Mouse (Mus musculus) forebrain, embryonic 11.5 days (tissue): Measurements from ENCODE around the gene Tanc2. TPM values are rescaled to one million over a fixed set of nuclear protein-coding genes. Genes with fewer than 3 reads are reported as not detected.

Experiments
- ATAC-seq: fragments of 200-750 bp; cut with Nextera tagmentation; replicated peaks from 2 replicates; pipeline ENCODE4 v1.8.0; 2017; ENCODE audit warnings: moderate TSS enrichment; ENCODE audit not compliant: low FRiP score
- DNase-seq: peaks from one replicate; pipeline ENCODE4 v3.0.0-alpha.2; 2017; ENCODE audit warnings: low spot score
- H3K27ac ChIP-seq: fragments of 300-500 bp; sonication (generic); 2 replicates; pipeline ENCODE4 v1.5.1; 2014; ENCODE audit warnings: low read depth, low read length
- H3K27me3 ChIP-seq: fragments of 300-500 bp; sonication (generic); 2 replicates; pipeline ENCODE4 v1.6.1; 2014; ENCODE audit warnings: mild to moderate bottlenecking, low read length, mixed read lengths; ENCODE audit not compliant: control insufficient read depth, insufficient read depth
- H3K36me3 ChIP-seq: fragments of 300-500 bp; sonication (generic); 2 replicates; pipeline ENCODE4 v1.6.1; 2014; ENCODE audit warnings: mild to moderate bottlenecking, low read length, moderate library complexity, mixed read lengths; ENCODE audit not compliant: control insufficient read depth, insufficient read depth
- H3K4me1 ChIP-seq: fragments of 300-500 bp; sonication (generic); replicated peaks from 2 replicates; pipeline ENCODE4 v1.6.1; 2014; ENCODE audit warnings: low read length, mixed read lengths; ENCODE audit not compliant: control insufficient read depth, insufficient read depth
- H3K4me2 ChIP-seq: fragments of 300-500 bp; sonication (generic); 2 replicates; pipeline ENCODE4 v1.6.1; 2014; ENCODE audit warnings: low read depth, mild to moderate bottlenecking, low read length, moderate library complexity, mixed read lengths; ENCODE audit not compliant: severe bottlenecking
- H3K4me3 ChIP-seq: fragments of 300-500 bp; sonication (generic); 2 replicates; pipeline ENCODE4 v1.5.1; 2014; ENCODE audit warnings: low read depth, low read length
- H3K9ac ChIP-seq: fragments of 300-500 bp; sonication (generic); 2 replicates; pipeline ENCODE4 v1.6.1; 2014; ENCODE audit warnings: low read length
- H3K9me3 ChIP-seq: fragments of 300-500 bp; sonication (generic); 2 replicates; pipeline ENCODE4 v1.6.1; 2016; ENCODE audit warnings: low read length, mixed read lengths; ENCODE audit not compliant: control insufficient read depth
- WGBS: fragments of 180-500 bp; shearing (Covaris S2); extraction: QIAGEN DNeasy Blood & Tissue Kit; methylation state at CpG from one replicate; pipeline ENCODE4 v1.1.7; 2014; 5-methylcytosine and 5-hydroxymethylcytosine counted together
- polyA plus RNA-seq: library from polyadenylated mRNA; unstranded; fragments of >200 nt; fragmentation: Nextera tagmentation; extraction: Ambion mirVana; gene quantifications from 2 replicates; pipeline ENCODE4 v1.2.1, GENCODE M21; 2014

The Tanc2 gene
- polyA plus RNA-seq, 1 experiment from 2014 or later = 13.9 TPM

- H3K27me3 ChIP-seq = peaks cover 21% of the 10 kb centered on the region
- H3K9ac ChIP-seq = peak within 1 kb of the TSS; percentile 55
- no peak within 1 kb of the TSS for H3K27ac ChIP-seq
- peak within 1 kb of the TSS; percentile 98 for H3K4me2 ChIP-seq
- ATAC-seq (peak; percentile 64), DNase-seq (peak; percentile 68)
- H3K9me3 ChIP-seq = no peaks in the 10 kb centered on the region
- under 1% methylated on average over 76 of the region's 76 CpGs for WGBS
- H3K4me1 ChIP-seq = 0 out of 2 replicates have a peak, but pooled peaks cover 3% of the 10 kb centered on the region
- no peaks in the 10 kb centered on the region for H3K36me3 ChIP-seq
- H3K4me3 ChIP-seq = peak within 1 kb of the TSS; percentile 50
Observed at GRCm38 (mm10) chr11:105967741-105968574, 378.2 kb downstream of the Tanc2 start, which contains the start of gene Ace. Ace (plus strand) TSS chr11:105967945.

GRCm38 (mm10) chr11:105968948-105969347 lies 379.2 kb downstream of the Tanc2 start:
- Histone ChIP-seq H3K4me2 (no peak overlapping the region), H3K36me3 (no peaks in the 10 kb centered on the region), H3K27ac (no peak overlapping the region), H3K9me3 (no peaks in the 10 kb centered on the region), H3K9ac (no peak overlapping the region), H3K27me3 (peaks cover 21% of the 10 kb centered on the region), H3K4me3 (no peak overlapping the region), H3K4me1 (0 out of 2 replicates have a peak, but pooled peaks cover 3% of the 10 kb centered on the region)
- WGBS = 47% methylated on average over 10 of the region's 10 CpGs
- no peak for DNase-seq
- no peak for ATAC-seq

DNA sequence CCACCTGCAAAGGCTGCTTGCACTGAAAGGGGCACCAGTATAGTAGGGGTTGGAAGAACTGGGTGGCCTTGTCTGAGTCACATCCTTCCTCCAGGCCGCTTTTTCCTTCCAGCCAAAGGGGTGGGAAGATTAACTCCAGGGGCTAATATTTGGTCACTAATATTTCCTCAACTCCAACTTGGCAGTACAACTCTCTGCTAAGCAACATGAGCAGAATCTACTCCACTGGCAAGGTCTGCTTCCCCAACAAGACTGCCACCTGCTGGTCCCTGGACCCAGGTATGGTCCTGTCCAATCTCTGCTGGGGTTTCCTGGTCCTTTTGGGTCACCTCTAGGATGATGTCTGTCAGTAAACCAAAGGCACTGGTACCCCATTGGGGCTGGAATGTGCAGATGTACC lies 379.7 kb downstream of the Tanc2 start:
- Histone ChIP-seq H3K27me3 (peaks cover 21% of the 10 kb centered on the region), H3K9me3 (no peaks in the 10 kb centered on the region), H3K9ac (no peak overlapping the region), H3K4me1 (0 out of 2 replicates have a peak, but pooled peaks cover 3% of the 10 kb centered on the region), H3K4me2 (no peak overlapping the region), H3K4me3 (no peak overlapping the region), H3K36me3 (no peaks in the 10 kb centered on the region), H3K27ac (no peak overlapping the region)
- ATAC-seq (no peak), DNase-seq (no peak)
- WGBS = 44% methylated on average over 1 of the region's 1 CpGs

- DNase-seq = no peak
- H3K9me3 ChIP-seq = no peaks in the 10 kb centered on the region
- no peak overlapping the region for H3K4me3 ChIP-seq
- no peak overlapping the region for H3K9ac ChIP-seq
- H3K4me2 ChIP-seq = no peak overlapping the region
- no peak overlapping the region for H3K27ac ChIP-seq
- H3K4me1 ChIP-seq = no peaks in the 10 kb centered on the region
- WGBS = 91% methylated on average over 6 of the region's 6 CpGs
- no peaks in the 10 kb centered on the region for H3K36me3 ChIP-seq
- no peaks in the 10 kb centered on the region for H3K27me3 ChIP-seq
- no peak for ATAC-seq
Observed at GRCm38 (mm10) chr11:105974593-105974992, 384.8 kb downstream of the Tanc2 start.

DNA sequence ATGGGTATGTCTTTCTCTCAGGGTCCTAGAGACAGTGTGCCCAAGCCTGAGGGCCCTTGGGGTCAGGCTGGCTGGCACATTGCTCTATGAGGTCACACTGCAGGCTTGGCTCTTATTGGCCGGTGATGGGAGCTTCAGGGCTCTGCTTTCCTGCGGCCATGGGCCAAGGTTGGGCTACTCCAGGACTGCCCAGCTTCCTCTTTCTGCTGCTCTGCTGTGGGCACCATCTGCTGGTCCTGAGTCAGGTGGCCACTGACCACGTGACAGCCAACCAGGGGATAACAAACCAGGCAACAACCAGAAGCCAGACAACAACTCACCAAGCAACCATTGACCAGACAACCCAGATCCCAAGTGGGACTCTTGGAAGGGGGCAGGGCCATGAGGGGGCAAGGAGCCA lies 385.3 kb downstream of the Tanc2 start:
- 80% methylated on average over 3 of the region's 3 CpGs for WGBS
- no peaks in the 10 kb centered on the region for H3K27me3 ChIP-seq
- DNase-seq = no peak

GRCm38 (mm10) chr11:105975636-105976035 lies 385.9 kb downstream of the Tanc2 start:
- no peak for ATAC-seq
- no peak for DNase-seq
- Histone ChIP-seq H3K27ac (no peak overlapping the region), H3K9me3 (no peaks in the 10 kb centered on the region), H3K4me2 (no peak overlapping the region), H3K36me3 (no peaks in the 10 kb centered on the region), H3K27me3 (no peaks in the 10 kb centered on the region), H3K4me3 (no peak overlapping the region), H3K4me1 (no peaks in the 10 kb centered on the region), H3K9ac (no peak overlapping the region)
- WGBS = 90% methylated on average over 5 of the region's 5 CpGs

More for the DNA sequence above, 385.3 kb downstream of the Tanc2 start:
- ATAC-seq = no peak
- Histone ChIP-seq H3K4me2 (no peak overlapping the region), H3K4me1 (no peaks in the 10 kb centered on the region), H3K4me3 (no peak overlapping the region), H3K36me3 (no peaks in the 10 kb centered on the region), H3K27ac (no peak overlapping the region), H3K9me3 (no peaks in the 10 kb centered on the region), H3K9ac (no peak overlapping the region)

DNA sequence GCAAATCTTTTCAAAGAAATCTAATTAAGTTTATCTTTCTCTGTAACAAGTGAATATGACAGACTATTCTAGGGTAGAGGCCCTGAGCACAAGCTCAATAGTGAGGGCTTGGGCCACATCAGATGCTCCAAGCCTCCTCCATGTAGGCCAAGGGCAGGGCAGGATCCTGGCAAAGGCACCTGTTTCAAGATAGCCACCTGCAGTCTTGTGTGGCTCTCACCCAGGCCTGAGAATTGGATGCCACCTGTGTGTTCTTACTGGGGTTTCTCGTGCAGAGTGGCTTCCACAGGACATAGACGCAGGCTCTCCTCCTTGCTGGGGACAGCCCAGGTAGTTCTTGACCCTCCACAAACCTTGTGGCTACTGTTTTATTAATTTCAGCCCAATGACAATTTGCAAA lies 388.4 kb downstream of the Tanc2 start:
- Histone ChIP-seq H3K27ac (no peak overlapping the region), H3K4me1 (no peaks in the 10 kb centered on the region), H3K27me3 (no peaks in the 10 kb centered on the region), H3K4me3 (no peak overlapping the region), H3K9ac (no peak overlapping the region), H3K36me3 (no peaks in the 10 kb centered on the region), H3K4me2 (no peak overlapping the region), H3K9me3 (no peaks in the 10 kb centered on the region)
- ATAC-seq = no peak
- WGBS = 89% methylated on average over 2 of the region's 2 CpGs
- DNase-seq = no peak

GRCm38 (mm10) chr11:105978634-105979033 lies 388.8 kb downstream of the Tanc2 start:
- WGBS = 73% methylated on average over 5 of the region's 5 CpGs

More at GRCm38 (mm10) chr11:105978634-105979033, 388.8 kb downstream of the Tanc2 start:
- Histone ChIP-seq H3K27me3 (no peaks in the 10 kb centered on the region), H3K4me2 (no peak overlapping the region), H3K36me3 (no peaks in the 10 kb centered on the region), H3K9ac (no peak overlapping the region), H3K4me3 (no peak overlapping the region), H3K9me3 (no peaks in the 10 kb centered on the region), H3K4me1 (no peaks in the 10 kb centered on the region), H3K27ac (no peak overlapping the region)
- no peak for DNase-seq
- no peak for ATAC-seq
